Mouse (Mus musculus): ENCODE measurements around the gene Srcap. TPM values are rescaled to one million over a fixed set of nuclear protein-coding genes. Genes with fewer than 3 reads are reported as not detected.
"Not testable (repeated sequence)": the region's sequence is repeated elsewhere in the genome, so short reads cannot be mapped to it uniquely, and the experiment has no call there.

The Srcap gene
- total RNA-seq, 2 experiments from 2014 or later: 122 to 126 TPM

GRCm38 (mm10) chr7:127475186-127475740 lies 36.5 kb upstream of the Srcap start:
- intact Hi-C loops (cut with DNase I): loop anchor here (5.0 kb wide), 1 partner anchor 213 kb away; the partner anchor contains the start of gene Dctpp1
- TF ChIP-seq CTCF (IDR thresholded peaks at IDR 0.05): no peak
- no peak overlapping the region for H3K4me3 ChIP-seq
- no peak overlapping the region for H3K27ac ChIP-seq
- no peak for DNase-seq (ENCODE audit: extremely low spot score in 1 of 2, low spot score in 2 of 2)

DNA sequence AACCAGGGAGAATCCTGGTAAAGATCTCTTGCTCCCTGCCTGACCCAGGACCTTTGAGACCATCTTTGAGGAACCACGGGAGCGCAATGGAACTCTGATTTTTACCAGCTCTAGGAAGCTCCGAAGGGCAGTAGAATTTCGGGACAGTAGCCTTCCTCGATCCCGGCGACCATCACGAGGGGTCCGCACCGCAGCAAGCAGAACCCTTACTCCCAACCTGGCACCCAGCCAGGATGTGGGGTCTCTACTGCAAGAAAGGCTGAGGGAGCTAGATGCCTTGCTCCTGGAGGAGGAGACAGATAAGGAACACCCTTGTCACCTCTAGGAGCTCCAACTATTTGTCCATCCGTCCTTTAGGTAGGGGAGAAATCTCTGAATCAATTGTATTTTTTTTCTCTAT lies 35.4 kb upstream of the Srcap start:
- intact Hi-C loops (cut with DNase I): loop anchor here (5.0 kb wide), 1 partner anchor 214 kb away; the partner anchor contains the start of gene Dctpp1
- H3K27ac ChIP-seq: no peak overlapping the region
- no peak overlapping the region for H3K4me3 ChIP-seq
- TF ChIP-seq CTCF (IDR thresholded peaks at IDR 0.05): no peak
- no peak for DNase-seq (ENCODE audit: extremely low spot score in 1 of 2, low spot score in 2 of 2)

DNA sequence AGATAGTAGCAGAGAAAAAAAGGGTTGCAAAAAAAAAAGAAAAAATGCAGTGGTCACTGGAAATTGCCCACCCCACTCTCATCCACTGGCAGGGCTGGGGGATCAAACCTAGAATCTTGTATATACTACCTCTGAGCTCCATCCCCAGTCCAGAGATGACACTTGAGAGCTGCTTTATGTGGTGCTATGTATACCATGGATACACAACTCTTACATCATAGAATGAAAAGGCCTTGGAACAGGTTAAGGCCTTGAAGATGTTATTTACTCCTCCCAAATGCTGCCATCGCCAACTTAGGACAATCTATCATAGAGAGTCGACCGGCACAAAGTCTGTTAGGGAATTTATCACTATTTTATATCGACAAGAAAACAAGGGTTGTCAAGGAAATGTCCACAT lies 34.9 kb upstream of the Srcap start:
- Histone ChIP-seq H3K4me3 (peak overlapping the region; percentile 86), H3K27ac (peak overlapping the region; percentile 100)
- no peak for DNase-seq (ENCODE audit: extremely low spot score in 1 of 2, low spot score in 2 of 2)
- TF ChIP-seq CTCF (IDR thresholded peaks at IDR 0.05): no peak
- intact Hi-C loops (cut with DNase I): loop anchor here (5.0 kb wide), 1 partner anchor 215 kb away; the partner anchor contains the start of gene Dctpp1

DNA sequence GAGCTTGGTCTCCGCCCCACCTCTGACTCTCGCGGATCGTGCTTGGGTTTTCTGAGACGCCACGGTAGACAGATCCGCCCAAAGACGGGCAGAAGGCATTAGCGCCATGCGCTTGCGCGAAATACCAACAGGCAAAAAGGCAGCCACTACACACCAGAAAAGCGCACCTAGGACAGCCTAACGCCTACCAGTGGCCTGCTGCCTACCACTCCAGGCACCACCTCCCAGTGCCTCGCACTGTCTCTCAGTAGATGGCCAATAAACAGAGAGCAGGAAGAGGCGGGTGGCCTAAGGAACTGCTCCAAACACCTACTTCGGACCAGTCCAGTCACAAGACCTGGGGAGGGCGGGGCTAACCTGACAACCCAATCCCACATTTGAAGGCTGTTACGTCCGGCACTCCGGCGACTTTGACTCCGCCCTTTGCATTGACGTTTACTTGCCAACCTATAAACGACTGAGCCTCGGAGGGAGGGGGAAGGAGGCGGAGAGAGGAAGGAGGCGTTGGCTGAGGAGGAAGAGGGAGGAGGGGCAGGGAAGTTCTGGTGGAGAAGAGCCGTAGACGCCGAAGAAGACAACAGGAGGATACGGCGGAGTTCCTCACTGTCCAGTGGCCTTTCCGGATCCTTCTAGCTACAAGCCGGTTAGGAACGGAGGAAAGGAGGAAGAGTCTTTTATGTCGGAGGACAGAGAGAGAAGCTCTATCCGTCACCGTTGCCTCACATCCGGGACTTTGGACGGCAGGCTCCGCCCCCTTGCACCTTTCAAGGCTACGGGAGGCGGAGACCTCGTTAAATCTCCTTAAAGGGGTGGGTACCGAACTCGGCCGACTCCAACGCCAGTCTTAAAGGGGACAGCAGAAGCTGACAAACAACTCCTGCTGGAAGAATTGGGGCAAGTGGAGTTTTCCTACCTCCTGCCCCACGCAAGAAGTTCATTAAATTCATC lies 33.8 kb upstream of the Srcap start:
- TF ChIP-seq CTCF (IDR thresholded peaks at IDR 0.05): no peak; the same call in 1 of the 2 replicates
- Histone ChIP-seq H3K4me3 (peak overlapping the region; percentile 86), H3K27ac (peak overlapping the region; percentile 100)
- peak; percentile 97 to 99 for DNase-seq (ENCODE audit: extremely low spot score in 1 of 2, low spot score in 2 of 2)
- intact Hi-C loops (cut with DNase I): loop anchor here (1.0 to 5.0 kb wide), 2 partner anchors 33 to 216 kb away; partner anchors contain the start of genes Dctpp1 and Srcap

DNA sequence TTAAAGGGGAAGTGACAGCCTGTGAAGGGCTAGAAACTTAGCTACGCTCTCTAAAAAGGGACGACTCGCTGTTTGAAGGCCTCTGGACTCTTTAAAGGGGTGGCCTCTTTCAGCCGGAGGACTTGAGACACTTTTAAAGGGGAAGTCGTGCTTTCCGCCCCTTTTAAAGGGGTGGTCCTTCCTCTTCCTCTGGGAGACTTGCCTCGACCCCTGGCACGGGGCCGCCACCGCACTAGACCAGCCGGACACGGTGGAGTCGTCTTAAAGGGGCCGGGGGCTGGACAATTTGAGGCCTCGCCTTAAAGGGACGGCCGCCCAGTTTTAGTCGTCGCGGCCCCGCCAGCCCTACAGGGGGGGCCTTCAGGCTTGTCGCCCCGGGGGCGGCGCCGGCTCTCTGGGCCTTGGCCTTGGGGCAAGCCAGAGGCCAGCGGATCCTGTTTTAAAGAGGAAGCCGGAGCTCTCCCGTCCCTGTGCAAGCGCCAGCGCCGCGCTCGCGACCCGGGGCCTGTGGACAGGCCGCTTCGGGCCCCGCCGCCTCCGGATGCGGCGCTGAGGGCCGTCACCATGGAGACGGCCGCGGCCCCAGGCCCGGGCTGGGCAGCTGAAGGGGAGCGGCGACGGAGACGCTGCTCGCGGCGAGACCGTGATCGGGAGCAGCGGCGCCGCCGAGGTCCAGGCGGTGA lies 33.0 kb upstream of the Srcap start, which contains the start of gene Fbrs:
Gene Fbrs (plus strand): TSS at position 565 of the 683 bp plus-strand sequence.
- Histone ChIP-seq H3K27ac (peak within 1 kb of the TSS; percentile 100), H3K4me3 (peak within 1 kb of the TSS; percentile 86)
- TF ChIP-seq CTCF (IDR thresholded peaks at IDR 0.05): no peak; the same call in 1 of the 2 replicates
- DNase-seq (ENCODE audit: extremely low spot score in 1 of 2, low spot score in 2 of 2): peak; percentile 89 to 91
- intact Hi-C loops (cut with DNase I): loop anchor here (1.0 to 5.0 kb wide), 2 partner anchors 33 to 216 kb away; partner anchors contain the start of genes Dctpp1 and Srcap

DNA sequence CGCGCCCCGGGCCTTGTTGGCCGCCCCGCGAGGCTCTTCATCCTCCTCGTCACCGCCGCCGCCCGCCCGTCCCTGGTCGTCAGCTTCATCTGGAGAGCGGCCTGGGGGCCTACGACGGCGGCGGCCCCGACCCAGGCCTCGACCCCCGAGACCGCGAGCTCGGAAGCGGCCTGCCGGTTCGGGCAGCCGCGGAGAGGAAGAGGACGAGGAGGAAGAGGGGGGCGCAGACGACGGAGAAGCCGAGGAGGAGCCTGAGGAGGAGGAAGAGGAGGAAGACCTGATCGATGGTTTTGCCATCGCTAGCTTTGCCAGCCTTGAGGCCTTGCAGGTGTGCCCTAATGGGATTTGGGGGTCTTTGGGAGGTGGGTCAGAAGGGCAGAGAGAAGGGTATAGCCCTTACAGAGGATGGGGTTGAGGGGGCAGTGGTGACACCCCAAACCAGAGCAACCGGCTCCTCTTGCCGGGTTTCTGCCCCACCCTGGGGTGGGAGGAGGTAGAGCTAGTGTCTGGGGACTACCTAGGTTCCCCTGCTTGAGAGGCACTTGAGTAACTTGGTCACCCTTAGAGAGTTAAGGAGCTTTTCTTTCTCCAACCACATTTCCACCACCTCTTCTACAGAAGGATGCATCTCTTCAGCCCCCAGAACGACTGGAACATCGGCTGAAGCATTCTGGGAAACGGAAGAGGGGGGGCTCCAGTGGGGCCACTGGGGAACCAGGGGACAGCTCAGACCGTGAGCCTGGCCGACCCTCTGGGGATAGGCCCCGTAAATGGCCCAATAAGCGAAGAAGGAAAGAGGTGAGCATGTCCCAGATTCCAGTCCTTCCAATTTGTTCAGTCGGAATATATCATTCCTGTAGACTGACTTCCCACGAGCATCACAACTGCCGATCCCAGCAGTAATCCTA lies 32.2 kb upstream of the Srcap start:
- Histone ChIP-seq H3K27ac (peak overlapping the region; percentile 100), H3K4me3 (peak overlapping the region; percentile 86)
- DNase-seq (ENCODE audit: extremely low spot score in 1 of 2, low spot score in 2 of 2): no peak
- TF ChIP-seq CTCF (IDR thresholded peaks at IDR 0.05): no peak
- intact Hi-C loops (cut with DNase I): loop anchor here (5.0 kb wide), 1 partner anchor 217 kb away; the partner anchor contains the start of gene Dctpp1

GRCm38 (mm10) chr7:127480321-127480720 lies 31.5 kb upstream of the Srcap start:
- intact Hi-C loops (cut with DNase I): no loop called here
- DNase-seq (ENCODE audit: extremely low spot score in 1 of 2, low spot score in 2 of 2): no peak
- Histone ChIP-seq H3K4me3 (peak overlapping the region; percentile 86), H3K27ac (peak overlapping the region; percentile 100; the same call in 1 of the 2 replicates)
- no peak for TF ChIP-seq CTCF (IDR thresholded peaks at IDR 0.05)

GRCm38 (mm10) chr7:127485416-127485815 lies 26.4 kb upstream of the Srcap start:
- intact Hi-C loops (cut with DNase I): no loop called here
- no peak for DNase-seq (ENCODE audit: extremely low spot score in 1 of 2, low spot score in 2 of 2)
- Histone ChIP-seq H3K27ac (no peak overlapping the region), H3K4me3 (no peak overlapping the region)
- no peak for TF ChIP-seq CTCF (IDR thresholded peaks at IDR 0.05)

DNA sequence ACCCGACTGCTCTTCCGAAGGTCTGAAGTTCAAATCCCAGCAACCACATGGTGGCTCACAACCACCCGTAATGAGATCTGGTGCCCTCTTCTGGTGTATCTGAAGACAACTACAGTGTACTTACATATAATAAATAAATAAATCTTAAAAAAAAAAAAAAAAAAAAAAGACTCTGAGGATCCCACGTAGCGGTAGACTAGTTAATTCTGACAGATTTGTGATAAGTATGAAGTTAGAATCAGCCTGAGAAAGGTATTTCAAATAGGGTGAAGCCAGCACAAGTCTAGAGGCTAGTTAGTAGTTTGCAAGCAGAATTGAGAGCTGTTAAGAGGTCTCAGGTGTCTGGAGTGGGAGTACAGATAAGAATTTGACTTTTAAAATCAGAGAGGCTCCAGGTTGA lies 23.4 kb upstream of the Srcap start:
- intact Hi-C loops (cut with DNase I); H3K4me3 ChIP-seq; DNase-seq (ENCODE audit: extremely low spot score in 1 of 2, low spot score in 2 of 2); H3K27ac ChIP-seq: not testable (repeated sequence)

GRCm38 (mm10) chr7:127489982-127490381 lies 21.8 kb upstream of the Srcap start:
- Histone ChIP-seq H3K27ac (no peak overlapping the region), H3K4me3 (no peak overlapping the region)
- DNase-seq (ENCODE audit: extremely low spot score in 1 of 2, low spot score in 2 of 2): no peak
- intact Hi-C loops (cut with DNase I): no loop called here
- no peak for TF ChIP-seq CTCF (IDR thresholded peaks at IDR 0.05)
